Mouse (Mus musculus) heart, embryonic 16.5 days (tissue): ENCODE results near the gene Adprhl1. TPM values are rescaled to one million over a fixed set of nuclear protein-coding genes. Genes with fewer than 3 reads are reported as not detected.

Experiments
- ATAC-seq: fragments of 200-750 bp; cut with Nextera tagmentation; replicated peaks from 2 replicates; pipeline ENCODE4 v1.8.0; 2017; ENCODE audit warnings: moderate number of reproducible peaks; ENCODE audit not compliant: insufficient read depth, low FRiP score; ENCODE audit errors: extremely low read depth
- H3K27ac ChIP-seq: fragments of 300-500 bp; sonication (generic); 2 replicates; pipeline ENCODE4 v1.5.1; 2014; ENCODE audit warnings: mild to moderate bottlenecking, low read length, control low read depth, moderate library complexity
- H3K27me3 ChIP-seq: fragments of 300-500 bp; sonication (generic); 2 replicates; pipeline ENCODE4 v1.6.1; 2014; ENCODE audit warnings: low read length, mixed read lengths; ENCODE audit not compliant: control insufficient read depth, insufficient read depth
- H3K36me3 ChIP-seq: fragments of 300-500 bp; sonication (generic); 2 replicates; pipeline ENCODE4 v1.6.1; 2014; ENCODE audit not compliant: control insufficient read depth, insufficient read depth
- H3K4me1 ChIP-seq: fragments of 300-500 bp; sonication (generic); 2 replicates; pipeline ENCODE4 v1.6.1; 2014; ENCODE audit warnings: low read length, mixed read lengths; ENCODE audit not compliant: control insufficient read depth, insufficient read depth
- H3K4me2 ChIP-seq: fragments of 300-500 bp; sonication (generic); 2 replicates; pipeline ENCODE4 v1.6.1; 2014; ENCODE audit warnings: low read depth, mild to moderate bottlenecking, control low read depth, low read length
- H3K4me3 ChIP-seq: fragments of 300-500 bp; sonication (generic); 2 replicates; pipeline ENCODE4 v1.5.1; 2014; ENCODE audit warnings: mild to moderate bottlenecking, control low read depth, low read length
- H3K9ac ChIP-seq: fragments of 300-500 bp; sonication (generic); 2 replicates; pipeline ENCODE4 v1.6.1; 2014; ENCODE audit warnings: low read length, control low read depth
- H3K9me3 ChIP-seq: fragments of 300-500 bp; sonication (generic); replicated peaks from 2 replicates; pipeline ENCODE4 v1.6.1; 2016; ENCODE audit warnings: low read length; ENCODE audit not compliant: control insufficient read depth
- WGBS: fragments of 180-500 bp; shearing (Covaris S2); extraction: QIAGEN DNeasy Blood & Tissue Kit; methylation state at CpG from one replicate; pipeline ENCODE4 v1.1.7; 2014; 5-methylcytosine and 5-hydroxymethylcytosine counted together
- polyA plus RNA-seq: library from polyadenylated mRNA; unstranded; fragments of >200 nt; fragmentation: Nextera tagmentation; extraction: Ambion mirVana; gene quantifications from 2 replicates; pipeline ENCODE4 v1.2.1, GENCODE M21; 2015

Gene Adprhl1
- polyA plus RNA-seq, 1 experiment from 2014 or later: 250 TPM

DNA sequence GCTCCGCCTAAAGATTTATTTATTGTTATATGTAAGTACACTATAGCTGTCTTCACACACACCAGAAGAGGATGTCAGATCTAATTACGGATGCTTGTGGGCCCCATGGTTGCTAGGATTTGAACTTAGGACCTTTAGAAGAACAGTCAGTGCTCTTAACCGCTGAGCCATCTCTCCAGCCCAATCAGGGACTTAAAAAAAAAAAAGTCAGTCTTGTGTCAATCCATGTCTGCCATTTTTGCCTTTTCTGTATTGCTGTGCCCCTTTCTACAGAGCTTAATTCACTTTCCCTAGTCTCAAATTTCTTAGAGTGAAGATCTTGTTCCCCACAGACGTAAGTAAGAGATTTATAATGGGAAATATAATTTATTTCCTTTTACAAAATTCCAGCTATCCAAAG lies 35.5 kb downstream of the Adprhl1 start:
- Histone ChIP-seq H3K36me3 (peaks cover 6% of the 10 kb centered on the region; the same call in 1 of the 2 replicates), H3K4me2 (no peak overlapping the region), H3K27ac (no peak overlapping the region), H3K4me1 (peaks cover 10% of the 10 kb centered on the region), H3K27me3 (no peaks in the 10 kb centered on the region), H3K4me3 (no peak overlapping the region), H3K9me3 (no peaks in the 10 kb centered on the region), H3K9ac (no peak overlapping the region)
- ATAC-seq: no peak
- WGBS: 88% methylated on average over 4 of the region's 4 CpGs

DNA sequence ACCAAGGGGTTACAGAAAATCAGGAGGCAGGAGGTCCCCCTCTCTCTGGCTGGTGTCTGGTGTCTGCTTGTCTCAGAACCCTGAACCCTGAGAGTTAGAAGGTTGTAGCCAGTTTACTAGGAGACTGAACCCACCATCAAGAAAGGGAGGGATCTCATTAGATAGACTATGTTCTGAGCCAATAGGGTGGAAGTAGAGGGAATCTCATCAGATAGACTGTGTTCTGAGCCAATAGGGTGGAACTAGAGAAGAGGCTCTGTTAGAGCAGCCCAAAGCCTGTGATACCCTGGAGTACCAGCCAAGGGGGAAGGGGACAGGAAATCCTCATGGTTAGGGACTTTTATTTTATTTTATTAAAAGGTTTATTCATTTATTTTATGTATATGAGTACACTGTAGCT lies 36.0 kb downstream of the Adprhl1 start:
- no peak overlapping the region for H3K27ac ChIP-seq
- H3K36me3 ChIP-seq: 0 out of 2 replicates have a peak, but pooled peaks cover 3% of the 10 kb centered on the region
- no peak overlapping the region for H3K9ac ChIP-seq
- no peak overlapping the region for H3K4me3 ChIP-seq
- H3K4me2 ChIP-seq: no peak overlapping the region
- no peak for ATAC-seq
- H3K9me3 ChIP-seq: no peaks in the 10 kb centered on the region
- no peaks in the 10 kb centered on the region for H3K27me3 ChIP-seq
- H3K4me1 ChIP-seq: peaks cover 15% of the 10 kb centered on the region

DNA sequence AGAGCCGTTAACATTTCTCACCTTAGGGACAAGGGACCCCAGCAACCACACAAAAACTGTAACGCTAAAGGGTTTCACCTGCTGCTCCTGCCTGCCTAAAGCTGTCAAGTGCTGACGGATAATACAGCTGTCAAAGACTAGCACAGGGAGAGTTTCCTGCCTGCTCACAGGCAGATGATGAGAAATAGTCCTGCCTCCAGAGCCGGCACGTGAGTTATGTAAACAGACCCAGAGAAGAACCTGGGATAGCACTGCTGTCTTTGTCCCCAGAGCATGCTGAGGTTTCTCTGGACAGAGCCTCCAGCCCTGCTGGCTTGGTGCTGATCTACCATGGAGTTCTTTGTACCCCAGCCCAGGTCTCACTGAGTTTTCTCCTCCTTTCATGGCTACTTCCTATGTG lies 36.9 kb downstream of the Adprhl1 start:
- no peak for ATAC-seq
- no peaks in the 10 kb centered on the region for H3K27me3 ChIP-seq
- peaks cover 19% of the 10 kb centered on the region for H3K4me1 ChIP-seq
- H3K27ac ChIP-seq: 0 out of 2 replicates have a peak overlapping the region, but pooled peaks have one; percentile 29
- H3K4me3 ChIP-seq: no peak overlapping the region
- WGBS: 22% methylated on average over 5 of the region's 5 CpGs
- H3K9me3 ChIP-seq: no peaks in the 10 kb centered on the region
- no peak overlapping the region for H3K4me2 ChIP-seq
- H3K36me3 ChIP-seq: 0 out of 2 replicates have a peak, but pooled peaks cover 3% of the 10 kb centered on the region
- no peak overlapping the region for H3K9ac ChIP-seq

DNA sequence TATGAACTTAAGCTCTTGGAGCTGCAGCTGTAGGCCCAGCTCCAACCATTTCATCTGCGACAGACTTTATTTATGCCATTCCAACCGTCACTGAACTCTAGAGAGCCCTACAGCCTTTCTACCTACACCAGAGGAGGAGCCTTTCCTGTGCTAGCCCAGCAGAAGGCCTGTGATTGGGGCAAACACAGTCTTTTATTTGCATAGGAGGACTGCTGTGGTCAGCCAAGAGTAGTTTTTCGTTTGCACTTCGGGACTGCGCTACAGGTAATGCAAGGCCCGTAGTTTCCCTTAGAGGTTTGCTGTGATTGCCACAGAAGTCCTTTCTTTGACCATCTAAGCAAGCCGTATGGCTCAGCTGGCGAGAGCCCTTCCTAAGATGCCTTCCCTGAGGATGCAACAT lies 37.6 kb downstream of the Adprhl1 start:
- no peak for ATAC-seq
- Histone ChIP-seq H3K4me2 (no peak overlapping the region), H3K9me3 (no peaks in the 10 kb centered on the region), H3K27me3 (no peaks in the 10 kb centered on the region), H3K4me3 (no peak overlapping the region), H3K4me1 (peaks cover 19% of the 10 kb centered on the region), H3K9ac (no peak overlapping the region; the same call in 1 of the 2 replicates), H3K36me3 (0 out of 2 replicates have a peak, but pooled peaks cover 3% of the 10 kb centered on the region), H3K27ac (no peak overlapping the region; the same call in none of the 2 replicates)
- WGBS: 66% methylated on average over 8 of the region's 8 CpGs

DNA sequence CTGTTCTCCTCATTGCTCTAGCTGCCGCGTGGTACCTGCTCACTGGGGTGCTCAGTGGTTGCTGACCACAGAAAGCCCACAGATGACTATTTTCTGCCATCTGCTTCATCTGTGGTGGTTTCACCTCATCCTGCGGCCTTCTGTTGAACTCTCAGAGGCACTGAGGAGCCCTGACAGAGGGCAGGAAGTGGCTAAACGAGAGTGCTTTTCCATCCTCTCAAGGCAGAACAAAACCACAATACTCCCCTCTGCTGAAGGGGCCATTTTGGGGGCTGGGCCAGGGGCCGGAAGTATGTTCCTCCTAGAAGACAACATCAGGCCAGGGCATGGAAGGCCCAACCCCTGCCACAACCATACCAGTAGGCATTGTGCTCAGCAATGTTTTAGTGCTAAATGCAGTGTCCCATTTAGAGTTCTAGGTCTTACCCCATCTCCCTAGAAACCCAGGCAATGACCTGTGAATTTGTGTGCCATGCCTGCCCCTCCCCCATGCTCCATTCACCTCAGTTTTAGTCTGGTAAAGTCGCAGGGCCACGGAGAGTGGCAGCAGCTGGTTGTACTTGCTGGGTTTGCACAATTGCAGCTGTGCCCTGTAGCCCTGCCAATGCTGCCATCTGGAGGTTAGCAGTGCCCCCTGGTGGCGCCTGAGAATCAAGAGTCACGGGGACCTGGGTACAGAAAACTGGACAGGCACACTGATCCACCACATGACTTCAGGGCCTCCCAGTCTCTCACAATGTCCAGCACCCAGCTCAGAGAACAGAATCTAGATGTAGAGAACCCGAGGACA lies 40.3 kb downstream of the Adprhl1 start:
- H3K4me3 ChIP-seq: no peak overlapping the region
- WGBS: 18% methylated on average over 10 of the region's 10 CpGs
- H3K4me2 ChIP-seq: peak overlapping the region; percentile 44; the same call in 1 of the 2 replicates
- peak overlapping the region; percentile 49 for H3K27ac ChIP-seq
- no peaks in the 10 kb centered on the region for H3K27me3 ChIP-seq
- peak overlapping the region; percentile 47 for H3K9ac ChIP-seq
- H3K36me3 ChIP-seq: no peaks in the 10 kb centered on the region
- no peaks in the 10 kb centered on the region for H3K9me3 ChIP-seq
- peaks cover 39% of the 10 kb centered on the region for H3K4me1 ChIP-seq
- peak; percentile 57 for ATAC-seq

DNA sequence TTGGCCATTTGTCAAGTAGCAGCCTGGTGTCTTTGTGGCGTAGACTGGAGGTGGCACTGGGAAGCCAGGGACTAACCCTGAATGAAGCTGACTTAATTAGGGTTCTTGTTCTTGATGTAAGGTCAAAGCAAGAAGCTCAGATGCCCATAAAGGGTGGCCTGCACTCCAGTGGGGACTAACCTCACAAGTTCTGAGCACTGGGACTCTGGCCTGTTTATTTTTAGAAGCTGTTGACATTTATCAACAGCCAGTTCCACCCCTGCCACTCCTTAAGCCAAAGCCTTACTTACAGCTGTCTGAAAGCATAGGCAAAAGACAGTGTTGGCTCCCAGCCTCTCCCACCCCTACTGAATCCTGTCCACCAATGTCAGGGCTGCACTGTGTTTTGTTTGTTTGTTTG lies 44.2 kb downstream of the Adprhl1 start:
- WGBS: 35% methylated on average over 1 of the region's 1 CpGs
- no peaks in the 10 kb centered on the region for H3K9me3 ChIP-seq
- ATAC-seq: peak; percentile 77
- H3K4me1 ChIP-seq: peaks cover 33% of the 10 kb centered on the region
- H3K27ac ChIP-seq: peak overlapping the region; percentile 91
- H3K9ac ChIP-seq: peak overlapping the region; percentile 18
- H3K27me3 ChIP-seq: no peaks in the 10 kb centered on the region
- H3K4me3 ChIP-seq: no peak overlapping the region
- H3K4me2 ChIP-seq: peak overlapping the region; percentile 33
- no peaks in the 10 kb centered on the region for H3K36me3 ChIP-seq

DNA sequence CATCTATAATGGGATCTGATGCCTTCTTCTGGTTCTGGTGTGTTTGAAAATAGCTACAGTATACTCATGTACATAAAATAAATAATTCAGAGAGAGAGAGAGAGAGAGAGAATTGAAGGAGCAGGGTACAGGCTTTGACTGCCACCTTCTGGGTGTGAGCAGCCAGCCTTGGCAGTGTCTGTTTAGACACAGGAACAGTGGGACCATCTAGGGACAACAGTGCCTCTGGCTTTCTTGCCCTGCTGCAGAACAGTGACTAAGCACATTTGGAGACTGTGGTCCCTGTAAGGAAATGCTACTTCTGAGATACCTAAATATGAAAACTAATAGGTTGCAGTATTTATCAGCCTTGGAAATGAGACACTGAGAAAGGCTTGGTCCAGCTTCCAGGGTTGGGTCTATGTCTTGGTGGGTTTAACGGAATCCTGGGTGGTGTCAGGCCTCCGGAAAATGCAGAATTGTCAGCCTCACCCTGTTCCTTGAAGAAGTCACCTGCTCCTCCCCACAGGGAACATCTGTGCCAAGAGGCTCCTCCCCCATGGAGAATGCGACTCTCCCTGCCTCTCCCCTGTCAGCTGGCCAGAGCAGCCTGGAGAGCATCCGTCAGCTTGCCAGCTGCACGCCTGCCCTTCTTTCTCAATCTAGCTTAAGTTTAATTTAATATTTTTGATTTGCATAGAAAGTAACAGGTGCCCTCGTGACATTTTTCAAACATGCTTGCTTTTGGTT lies 45.2 kb downstream of the Adprhl1 start:
- ATAC-seq: peak; percentile 63
- peak overlapping the region; percentile 33; the same call in 1 of the 2 replicates for H3K4me2 ChIP-seq
- H3K36me3 ChIP-seq: no peaks in the 10 kb centered on the region
- H3K27ac ChIP-seq: peak overlapping the region; percentile 91
- 24% methylated on average over 6 of the region's 6 CpGs for WGBS
- peaks cover 35% of the 10 kb centered on the region for H3K4me1 ChIP-seq
- no peak overlapping the region; the same call in 1 of the 2 replicates for H3K9ac ChIP-seq
- H3K9me3 ChIP-seq: no peaks in the 10 kb centered on the region
- no peaks in the 10 kb centered on the region for H3K27me3 ChIP-seq
- no peak overlapping the region for H3K4me3 ChIP-seq

DNA sequence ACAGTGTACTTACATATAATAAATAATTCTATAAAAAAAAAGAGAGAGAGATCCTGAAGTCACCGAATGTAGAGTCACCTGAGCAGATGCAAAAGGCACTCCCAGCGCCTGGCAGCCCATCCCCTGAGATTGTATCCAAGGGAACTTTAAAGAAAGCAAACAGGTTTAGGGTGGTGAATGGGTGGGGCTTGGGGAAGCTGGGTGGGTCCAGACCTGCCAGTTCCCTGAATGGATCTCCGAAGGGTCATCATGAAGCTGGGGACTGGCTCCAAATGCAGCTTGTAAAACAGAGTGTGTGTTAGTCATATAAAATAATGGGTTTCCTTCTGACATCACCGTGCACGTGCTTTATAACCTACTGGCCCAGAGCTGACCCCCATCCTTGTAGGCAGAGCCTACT lies 47.7 kb downstream of the Adprhl1 start:
- ATAC-seq: no peak
- H3K9ac ChIP-seq: no peak overlapping the region

DNA sequence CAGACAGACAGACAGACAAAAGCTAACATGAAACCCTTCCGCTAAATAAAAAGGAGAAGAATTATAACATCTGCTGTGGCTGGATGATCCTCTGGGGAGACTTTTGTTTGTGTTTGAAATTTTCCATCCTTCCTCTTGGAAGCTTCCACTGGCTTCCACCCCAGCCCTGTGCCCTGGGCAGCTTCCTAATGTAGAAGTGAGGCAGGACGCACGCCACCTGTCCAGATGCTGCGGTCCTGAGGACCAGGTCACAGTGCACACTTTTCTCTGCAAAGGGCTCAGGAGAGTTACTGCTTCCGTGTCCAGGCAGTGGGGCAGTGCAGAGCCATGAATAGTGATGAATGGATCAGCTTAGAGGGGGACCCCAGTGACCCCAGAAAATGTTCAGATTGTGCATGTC lies 48.7 kb downstream of the Adprhl1 start:
- Histone ChIP-seq H3K27ac (no peak overlapping the region), H3K4me2 (no peak overlapping the region)
- WGBS: 73% methylated on average over 5 of the region's 5 CpGs

More for the DNA sequence above, 47.7 kb downstream of the Adprhl1 start:
- H3K27ac ChIP-seq: no peak overlapping the region
- H3K4me2 ChIP-seq: no peak overlapping the region
- H3K4me1 ChIP-seq: peaks cover 27% of the 10 kb centered on the region
- H3K36me3 ChIP-seq: no peaks in the 10 kb centered on the region
- H3K9me3 ChIP-seq: no peaks in the 10 kb centered on the region
- peaks cover 7% of the 10 kb centered on the region; the same call in 1 of the 2 replicates for H3K27me3 ChIP-seq
- H3K4me3 ChIP-seq: no peak overlapping the region
- 46% methylated on average over 5 of the region's 5 CpGs for WGBS

More for the DNA sequence above, 48.7 kb downstream of the Adprhl1 start:
- Histone ChIP-seq H3K36me3 (no peaks in the 10 kb centered on the region), H3K9ac (no peak overlapping the region), H3K27me3 (peaks cover 10% of the 10 kb centered on the region; the same call in 1 of the 2 replicates), H3K4me3 (no peak overlapping the region), H3K4me1 (peaks cover 17% of the 10 kb centered on the region), H3K9me3 (no peaks in the 10 kb centered on the region)
- ATAC-seq: no peak
